Mouse (Mus musculus) kidney, postnatal 0 days (tissue): ENCODE data around the gene Sept5. TPM values are rescaled to one million over a fixed set of nuclear protein-coding genes. Genes with fewer than 3 reads are reported as not detected.
A peak's percentile ranks its signal among the peaks of the same experiment; 100 is the strongest.

Source experiments
- ATAC-seq: fragments of 200-750 bp; cut with Nextera tagmentation; replicated peaks from 2 replicates; pipeline ENCODE4 v1.8.0; 2017; ENCODE audit warnings: low read depth, moderate number of reproducible peaks, moderate TSS enrichment, moderate library complexity; ENCODE audit not compliant: low FRiP score
- DNase-seq: peaks from one replicate; pipeline ENCODE4 v3.0.0-alpha.2; 2016; ENCODE audit warnings: low spot score
- H3K27ac ChIP-seq: fragments of 300-500 bp; sonication (generic); 2 replicates; pipeline ENCODE4 v1.5.1; 2014; ENCODE audit warnings: mild to moderate bottlenecking
- H3K27me3 ChIP-seq: fragments of 300-500 bp; sonication (generic); 2 replicates; pipeline ENCODE4 v1.6.1; 2014; ENCODE audit warnings: low read length, mixed read lengths; ENCODE audit not compliant: insufficient read depth
- H3K36me3 ChIP-seq: fragments of 300-500 bp; sonication (generic); 2 replicates; pipeline ENCODE4 v1.6.1; 2014; ENCODE audit warnings: low read length, mixed read lengths; ENCODE audit not compliant: insufficient read depth
- H3K4me1 ChIP-seq: fragments of 300-500 bp; sonication (generic); replicated peaks from 2 replicates; pipeline ENCODE4 v1.6.1; 2014; ENCODE audit warnings: antibody characterized with exemption, low read length, mixed read lengths; ENCODE audit not compliant: insufficient read depth
- H3K4me2 ChIP-seq: fragments of 300-500 bp; sonication (generic); 2 replicates; pipeline ENCODE4 v1.6.1; 2014; ENCODE audit warnings: mild to moderate bottlenecking, low read length, moderate library complexity, mixed read lengths
- H3K4me3 ChIP-seq: fragments of 300-500 bp; sonication (generic); replicated peaks from 2 replicates; pipeline ENCODE4 v1.5.1; 2014; ENCODE audit warnings: low read depth, low read length
- H3K9ac ChIP-seq: fragments of 300-500 bp; sonication (generic); 2 replicates; pipeline ENCODE4 v1.6.1; 2014; ENCODE audit warnings: low read depth, low read length
- H3K9me3 ChIP-seq: fragments of 300-500 bp; sonication (generic); replicated peaks from 2 replicates; pipeline ENCODE4 v1.6.1; 2016; ENCODE audit warnings: low read length, inconsistent platforms, mixed read lengths
- CTCF ChIP-seq: IDR thresholded peaks from 2 replicates; pipeline ENCODE4 v1.5.1; 2016; ENCODE audit warnings: antibody characterized with exemption, low read depth, mild to moderate bottlenecking, moderate library complexity
- WGBS: fragments of 180-500 bp; shearing (Covaris S2); extraction: QIAGEN DNeasy Blood & Tissue Kit; methylation state at CpG from one replicate; pipeline ENCODE4 v1.1.7; 2014; 5-methylcytosine and 5-hydroxymethylcytosine counted together
- polyA plus RNA-seq: library from polyadenylated mRNA; unstranded; fragments of >200 nt; fragmentation: Nextera tagmentation; extraction: Ambion mirVana; gene quantifications from 2 replicates; pipeline ENCODE4 v1.2.1, GENCODE M21; 2015

The Sept5 gene
- polyA plus RNA-seq, 1 experiment from 2014 or later, result 10.4 TPM

DNA sequence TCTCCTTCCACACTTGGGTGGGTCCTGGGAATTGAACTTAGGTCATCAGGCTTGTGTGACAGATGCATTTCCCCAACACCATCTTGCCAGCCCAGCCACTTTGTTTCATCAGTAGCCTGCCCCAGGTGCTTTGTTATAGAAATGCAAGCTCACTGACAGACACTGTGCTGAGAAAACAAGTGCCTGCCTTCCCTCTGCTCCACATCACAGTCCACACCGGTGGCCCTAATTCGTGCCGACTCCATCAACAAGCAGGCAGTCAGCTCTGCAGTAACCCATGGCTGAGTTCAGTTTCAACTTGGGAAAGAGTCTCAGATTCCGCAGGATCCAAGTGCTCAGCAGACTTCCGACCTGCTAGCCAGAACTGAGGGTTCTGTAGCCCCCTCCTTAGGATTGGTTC, 6.6 kb upstream of the Sept5 start:
- no peak for ATAC-seq
- Histone ChIP-seq H3K9ac (no peak overlapping the region), H3K36me3 (no peaks in the 10 kb centered on the region), H3K27ac (no peak overlapping the region), H3K4me2 (no peak overlapping the region), H3K4me1 (no peaks in the 10 kb centered on the region), H3K9me3 (no peaks in the 10 kb centered on the region), H3K4me3 (no peak overlapping the region), H3K27me3 (no peaks in the 10 kb centered on the region)
- no peak for TF ChIP-seq CTCF
- DNase-seq, result no peak
- 60% methylated on average over 5 of the region's 5 CpGs for WGBS

DNA sequence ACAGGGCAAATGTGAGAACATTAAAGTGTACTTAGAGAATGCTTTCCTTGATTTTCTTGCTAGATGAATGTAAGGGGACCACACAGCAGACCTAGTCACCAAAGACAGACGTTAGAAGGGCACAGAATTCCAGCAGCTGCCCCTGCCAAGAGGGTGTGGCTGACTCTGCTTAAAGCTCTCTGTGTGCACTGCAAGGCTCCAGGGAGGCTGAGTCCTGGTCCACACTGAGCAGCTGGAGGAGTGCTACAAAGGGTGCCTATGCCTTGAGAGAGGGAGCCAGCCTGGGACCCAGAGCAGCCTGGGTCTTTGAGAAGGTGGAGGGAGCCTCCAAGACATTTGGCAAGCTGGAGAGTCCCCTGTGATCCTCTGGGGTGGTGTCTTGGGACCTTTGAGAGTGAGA, 3.6 kb upstream of the Sept5 start:
- Histone ChIP-seq H3K36me3 (no peaks in the 10 kb centered on the region), H3K4me3 (no peak overlapping the region), H3K27me3 (no peaks in the 10 kb centered on the region), H3K9ac (no peak overlapping the region), H3K27ac (no peak overlapping the region), H3K4me1 (0 out of 2 replicates have a peak, but pooled peaks cover 4% of the 10 kb centered on the region), H3K9me3 (no peaks in the 10 kb centered on the region), H3K4me2 (no peak overlapping the region)
- ATAC-seq (no peak), DNase-seq (no peak)
- TF ChIP-seq CTCF, result no peak
- 8% methylated on average over 1 of the region's 1 CpGs for WGBS

DNA sequence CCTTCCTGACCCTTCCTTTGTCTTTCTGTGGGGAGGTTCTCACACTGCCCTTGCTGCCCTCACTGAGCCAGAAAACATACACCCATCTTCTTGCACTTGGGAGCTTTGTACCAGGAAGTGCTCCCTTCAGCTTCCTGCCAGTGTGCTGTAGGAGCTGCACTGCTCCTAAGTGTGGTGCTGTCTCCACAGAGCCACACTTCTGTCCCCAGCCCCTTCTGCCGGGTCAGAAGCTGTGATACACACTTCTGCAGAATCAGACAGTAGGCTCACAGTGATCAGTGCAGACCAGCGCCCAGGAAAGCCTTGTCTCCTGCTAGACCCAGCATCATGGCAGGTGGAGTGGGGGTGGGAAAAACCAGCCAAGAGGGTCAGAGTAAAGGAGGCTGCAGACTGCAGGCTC, 3.1 kb upstream of the Sept5 start:
- ATAC-seq (no peak), DNase-seq (no peak)
- H3K9ac ChIP-seq, result no peak overlapping the region
- no peak for TF ChIP-seq CTCF
- 57% methylated on average over 2 of the region's 2 CpGs for WGBS
- H3K4me3 ChIP-seq, result no peak overlapping the region
- no peaks in the 10 kb centered on the region for H3K27me3 ChIP-seq
- no peaks in the 10 kb centered on the region for H3K36me3 ChIP-seq
- no peaks in the 10 kb centered on the region for H3K9me3 ChIP-seq
- H3K4me2 ChIP-seq, result no peak overlapping the region
- H3K4me1 ChIP-seq, result 0 out of 2 replicates have a peak, but pooled peaks cover 4% of the 10 kb centered on the region
- H3K27ac ChIP-seq, result no peak overlapping the region

DNA sequence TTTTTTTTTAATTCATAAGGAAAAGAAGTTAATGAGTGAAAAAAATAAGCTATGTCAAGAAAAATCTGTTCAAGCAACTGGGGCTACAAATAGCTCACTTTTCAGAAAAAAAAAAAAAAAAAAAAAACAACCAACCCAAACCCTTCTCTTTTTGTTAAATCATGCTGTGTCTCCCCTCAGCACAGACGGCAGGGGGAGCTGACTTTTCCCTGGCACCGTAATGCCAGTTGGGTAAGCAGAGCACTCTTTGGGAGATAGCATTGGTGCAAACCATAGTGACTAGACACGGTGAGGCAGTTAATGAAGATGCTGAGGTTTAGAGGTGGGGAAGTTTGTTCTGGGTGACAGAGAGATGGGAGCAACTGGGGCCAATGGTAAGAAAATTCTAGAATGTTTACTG, 2.3 kb upstream of the Sept5 start:
- H3K9me3 ChIP-seq, result no peaks in the 10 kb centered on the region
- no peak overlapping the region for H3K4me3 ChIP-seq
- no peaks in the 10 kb centered on the region for H3K36me3 ChIP-seq
- peak; percentile 47; the same call in 1 of the 2 replicates for TF ChIP-seq CTCF
- H3K4me1 ChIP-seq, result 0 out of 2 replicates have a peak, but pooled peaks cover 4% of the 10 kb centered on the region
- H3K4me2 ChIP-seq, result no peak overlapping the region
- DNase-seq (no peak), ATAC-seq (no peak)
- H3K9ac ChIP-seq, result no peak overlapping the region
- 39% methylated on average over 3 of the region's 3 CpGs for WGBS
- H3K27me3 ChIP-seq, result no peaks in the 10 kb centered on the region
- no peak overlapping the region for H3K27ac ChIP-seq

DNA sequence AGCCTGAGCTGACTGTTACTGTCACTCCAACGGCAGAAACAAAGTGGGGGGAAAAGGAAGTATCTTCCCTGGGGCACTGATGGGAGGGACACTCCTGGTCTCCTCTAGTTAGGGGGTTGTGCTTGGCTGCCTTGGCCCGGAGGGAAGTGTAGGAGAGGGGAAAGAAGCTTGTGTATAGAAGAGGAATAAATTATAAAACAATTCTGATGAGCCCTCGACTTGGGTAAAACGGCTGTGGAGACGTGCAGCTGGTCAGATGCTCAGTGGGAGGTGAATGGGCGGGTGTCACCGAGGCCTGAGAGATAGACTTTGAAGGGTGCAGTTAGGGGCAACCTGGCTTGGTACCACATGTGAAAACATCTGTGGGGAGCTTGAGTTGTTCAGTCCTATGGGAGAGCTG, 1.4 kb upstream of the Sept5 start:
- Histone ChIP-seq H3K4me2 (no peak overlapping the region), H3K4me3 (no peak overlapping the region), H3K9me3 (no peaks in the 10 kb centered on the region), H3K36me3 (no peaks in the 10 kb centered on the region), H3K27me3 (no peaks in the 10 kb centered on the region; the same call in 1 of the 2 replicates), H3K4me1 (peaks cover 7% of the 10 kb centered on the region; the same call in 1 of the 2 replicates), H3K9ac (no peak overlapping the region), H3K27ac (no peak overlapping the region)
- TF ChIP-seq CTCF, result no peak
- no peak for ATAC-seq
- DNase-seq, result no peak
- WGBS, result 51% methylated on average over 7 of the region's 7 CpGs

DNA sequence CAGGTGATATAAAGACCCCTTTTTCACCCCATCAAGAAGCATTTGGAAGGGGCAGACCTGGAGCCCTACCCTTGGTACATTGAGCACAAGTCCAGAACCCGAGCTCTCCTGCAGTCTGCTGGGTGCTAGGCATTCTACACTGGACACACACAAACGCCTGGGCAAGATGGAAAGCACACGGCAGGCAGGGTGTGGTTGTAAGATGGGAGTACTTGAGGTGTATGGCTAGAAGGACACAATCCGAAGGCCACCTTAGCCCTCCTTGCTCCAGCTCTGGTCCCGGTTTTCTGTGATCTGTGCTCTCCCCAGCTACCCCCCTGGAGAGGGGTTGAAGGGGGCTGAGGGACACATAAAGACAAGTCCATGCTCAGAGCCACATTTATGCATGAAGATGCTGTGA, 537 bp upstream of the Sept5 start:
- DNase-seq, result no peak
- Histone ChIP-seq H3K9ac (peak overlapping the region; percentile 69), H3K36me3 (no peaks in the 10 kb centered on the region), H3K27me3 (peaks cover 8% of the 10 kb centered on the region; the same call in 1 of the 2 replicates), H3K4me3 (peak overlapping the region; percentile 70), H3K27ac (no peak overlapping the region), H3K4me1 (peaks cover 13% of the 10 kb centered on the region; the same call in 1 of the 2 replicates), H3K9me3 (no peaks in the 10 kb centered on the region), H3K4me2 (peak overlapping the region; percentile 97)
- 64% methylated on average over 5 of the region's 5 CpGs for WGBS
- ATAC-seq, result no peak
- no peak for TF ChIP-seq CTCF

DNA sequence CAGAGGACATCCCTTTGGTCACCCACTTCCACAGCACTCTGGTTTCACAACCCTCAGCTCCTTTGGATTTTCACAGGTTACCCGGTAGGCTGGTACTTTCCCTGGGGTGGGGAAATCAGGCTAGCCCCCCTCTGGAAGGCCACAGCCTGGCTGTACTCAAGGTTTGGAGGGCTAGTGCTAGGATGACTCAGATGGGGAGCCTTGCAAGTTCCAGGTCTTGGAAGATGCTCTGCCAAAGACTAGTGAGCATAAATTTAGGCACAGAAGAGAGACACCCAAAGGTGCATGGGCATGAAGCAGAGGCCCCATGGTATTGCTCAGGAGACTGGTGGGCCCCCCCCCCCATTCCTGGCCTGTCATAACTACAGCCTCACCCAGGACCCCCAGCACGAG, 810 bp downstream of the Sept5 start:
- peaks cover 13% of the 10 kb centered on the region; the same call in 1 of the 2 replicates for H3K4me1 ChIP-seq
- peak overlapping the region; percentile 70 for H3K4me3 ChIP-seq
- ATAC-seq (no peak), DNase-seq (no peak)
- TF ChIP-seq CTCF, result no peak
- no peaks in the 10 kb centered on the region for H3K9me3 ChIP-seq
- no peak overlapping the region for H3K27ac ChIP-seq
- WGBS, result 46% methylated on average over 2 of the region's 2 CpGs
- peaks cover 17% of the 10 kb centered on the region; the same call in 1 of the 2 replicates for H3K27me3 ChIP-seq
- no peaks in the 10 kb centered on the region for H3K36me3 ChIP-seq
- peak overlapping the region; percentile 97 for H3K4me2 ChIP-seq
- peak overlapping the region; percentile 69 for H3K9ac ChIP-seq
